Mouse (Mus musculus): ENCODE data around the gene Rtn1.

DNA sequence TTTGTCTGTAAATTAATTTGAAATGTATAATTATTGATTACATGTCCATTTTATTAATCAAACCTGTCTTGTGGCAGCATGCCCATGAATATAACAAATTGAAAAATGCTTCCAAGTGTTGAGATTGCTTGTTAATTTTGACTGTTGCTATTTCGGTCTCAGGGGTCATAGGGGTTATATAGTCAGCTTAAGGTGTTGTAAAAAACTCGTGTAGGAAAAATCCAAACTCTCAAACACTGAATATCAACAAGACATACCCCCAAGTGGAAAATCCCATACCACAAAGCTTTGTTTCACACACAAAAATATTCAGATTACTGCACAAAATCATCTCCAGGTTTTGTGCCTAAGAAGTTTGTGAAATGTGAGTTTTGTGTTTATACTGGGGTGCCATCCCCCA is 18.5 kb downstream of the Rtn1 start:
- TF ChIP-seq CTCF (IDR thresholded peaks at IDR 0.05; ENCODE audit: insufficient read depth, low read depth, low read length), result no peak
- no peak for TF ChIP-seq POLR2A (IDR thresholded peaks at IDR 0.05; ENCODE audit: insufficient read depth, low read depth, low read length)

Data from olfactory bulb, adult 2 months (tissue).